Mouse (Mus musculus): ENCODE measurements around the gene Castor2.
A peak's percentile ranks its signal among the peaks of the same experiment; 100 is the strongest.

Castor2 gene

DNA sequence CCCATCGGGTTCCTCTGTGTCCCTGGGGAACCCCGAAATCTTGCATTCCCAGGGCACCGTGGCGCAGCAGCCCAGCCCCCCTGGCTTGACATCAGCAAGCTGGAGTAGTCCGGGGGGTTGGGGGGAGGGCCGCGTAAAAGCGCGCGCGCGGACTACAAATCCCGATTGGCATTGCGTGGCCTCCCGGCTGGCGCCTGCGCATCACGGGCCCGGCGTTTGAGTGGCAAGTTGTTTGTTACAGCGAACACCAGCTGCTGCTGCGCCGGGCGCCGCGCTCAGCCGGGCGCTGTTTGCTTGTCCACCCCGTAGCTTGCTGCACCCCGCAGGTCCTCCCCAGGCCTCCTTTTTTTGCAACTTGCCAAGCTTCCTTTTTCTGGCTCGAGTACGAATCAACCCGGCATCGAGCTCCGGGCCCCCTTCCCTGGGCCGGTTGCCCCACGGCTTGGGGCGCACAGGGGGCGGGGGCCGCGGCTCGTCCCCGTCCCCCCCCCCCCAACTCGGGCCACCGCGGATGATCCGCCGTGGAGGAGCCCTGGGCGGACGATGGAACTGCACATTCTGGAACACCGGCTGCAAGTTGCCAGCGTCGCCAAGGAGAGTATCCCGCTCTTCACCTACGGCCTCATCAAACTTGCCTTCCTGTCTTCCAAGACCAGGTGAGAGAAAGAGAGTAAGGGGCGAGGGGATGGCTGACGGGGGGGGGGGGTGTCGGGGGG is at the start of gene Castor2:
Gene Castor2 (plus strand): TSS at position 216 of the 716 bp plus-strand sequence.
- DNase-seq: peak; percentile 96

DNA sequence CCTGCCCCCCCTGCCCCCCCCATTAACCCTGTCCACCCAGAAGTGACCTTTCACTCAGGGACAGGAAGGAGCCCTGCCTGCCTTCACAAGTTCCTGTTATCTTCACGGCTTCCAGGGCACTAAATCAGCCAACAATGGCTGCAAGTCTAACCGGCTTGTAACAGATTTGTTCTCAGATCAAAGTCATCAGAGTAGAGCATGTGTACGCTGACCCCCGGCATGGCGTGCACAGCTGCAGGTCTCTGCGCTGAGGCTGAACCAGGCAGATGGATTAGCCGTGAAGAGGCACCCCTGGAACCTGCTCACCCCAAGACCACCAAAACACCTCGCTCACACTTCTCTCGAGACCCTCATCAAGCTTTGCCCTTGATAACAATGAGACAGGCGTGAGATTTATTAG is 48.8 kb upstream of the Castor2 start:
- no peak for DNase-seq

DNA sequence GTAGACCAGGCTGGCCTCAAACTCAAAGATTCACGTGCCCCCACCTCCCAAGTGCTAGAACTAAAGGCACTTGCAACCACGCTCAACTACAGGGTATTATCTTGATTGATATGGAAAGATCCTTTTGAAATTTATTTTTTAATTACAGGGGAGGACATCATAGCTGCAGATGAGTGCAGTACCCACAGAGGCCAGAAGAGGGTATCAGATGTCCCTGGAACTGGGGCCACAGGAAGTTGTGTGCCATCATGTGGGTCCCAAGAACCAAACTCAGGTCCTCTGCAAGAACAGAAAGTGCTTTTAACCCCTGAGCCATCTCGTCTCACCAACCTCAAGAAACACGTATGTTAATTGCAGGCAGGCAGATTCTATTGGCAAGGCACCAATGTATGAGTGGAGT is 46.9 kb upstream of the Castor2 start:
- no peak for DNase-seq

DNA sequence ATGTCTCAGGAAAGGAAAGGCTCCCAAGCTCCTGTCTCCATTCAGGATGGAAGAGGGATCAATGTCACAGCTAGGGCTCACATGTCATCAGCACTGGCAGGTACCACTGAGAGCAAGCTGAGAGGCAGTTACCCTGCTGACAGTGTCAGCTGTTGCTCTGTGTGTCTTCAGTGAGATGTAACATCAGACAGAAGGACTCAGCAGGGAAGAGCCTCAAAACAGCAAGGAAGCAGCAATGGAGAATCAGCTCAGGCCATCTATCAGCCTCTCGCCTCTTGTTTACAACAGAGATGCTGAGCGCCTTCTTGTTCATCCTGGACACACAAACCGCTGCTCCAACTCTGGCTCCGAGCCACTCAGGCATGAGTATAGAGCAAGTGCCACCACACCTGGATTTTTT is 45.0 kb upstream of the Castor2 start:
- DNase-seq: no peak

DNA sequence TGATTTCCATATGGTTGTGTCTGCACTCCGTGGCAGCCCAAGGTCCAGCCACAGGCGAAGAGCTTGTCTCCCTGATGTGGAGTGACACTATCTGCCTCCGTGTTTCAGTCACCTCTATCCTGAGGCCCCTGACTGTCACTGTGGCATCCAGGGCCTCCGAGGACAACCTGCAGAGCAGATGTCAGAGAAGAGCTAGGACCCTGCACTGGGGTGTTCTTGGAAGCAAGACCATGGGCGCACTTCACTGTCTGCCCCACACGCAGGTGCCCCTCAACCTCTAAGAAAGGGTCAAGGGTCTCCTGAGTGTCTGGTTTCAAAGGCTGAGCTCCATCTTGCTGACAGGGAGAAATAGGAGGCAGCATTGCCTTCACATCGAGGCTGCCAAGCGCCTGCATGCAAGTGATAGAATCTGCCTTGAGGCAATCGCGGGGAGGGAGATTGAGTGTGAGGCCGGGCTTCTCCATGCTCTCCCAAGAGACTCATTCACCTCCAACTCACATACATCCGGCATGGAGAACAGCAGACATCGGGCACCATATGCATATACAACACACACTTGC is 40.6 kb upstream of the Castor2 start:
- DNase-seq: no peak

DNA sequence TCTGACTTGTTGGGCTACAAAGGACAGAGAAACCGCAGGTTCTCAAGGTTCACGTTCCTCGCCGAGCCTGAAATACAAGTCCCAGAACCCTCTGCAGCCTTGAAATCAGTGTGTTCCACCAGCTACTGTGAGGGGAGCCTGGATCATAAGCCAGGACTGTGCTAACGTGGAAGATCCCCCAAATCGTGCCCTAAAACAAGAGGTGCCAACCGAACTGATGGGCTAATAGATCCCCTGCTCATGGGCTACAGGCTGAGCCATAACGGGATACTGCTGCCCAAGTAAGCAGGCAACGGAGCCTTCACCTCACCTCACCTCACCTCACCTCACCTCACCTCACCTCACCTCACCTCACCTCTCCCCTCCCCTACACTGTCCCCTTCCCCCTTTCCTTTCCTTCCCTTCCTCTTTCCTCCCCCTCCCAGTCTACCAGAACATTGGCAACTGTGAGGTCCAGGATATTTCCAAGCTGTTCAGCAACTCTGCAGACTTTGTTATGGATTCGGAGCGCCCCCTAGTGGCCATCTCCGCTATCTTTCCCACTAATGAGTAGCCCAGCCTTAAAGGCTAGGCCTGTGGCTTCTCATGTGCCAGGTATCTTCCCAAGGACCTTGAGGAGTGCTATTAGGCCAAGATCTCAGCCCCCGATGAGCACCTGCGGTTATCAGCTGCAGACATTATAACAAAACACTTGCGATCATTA is 36.0 kb upstream of the Castor2 start:
- peak; percentile 76 for DNase-seq

DNA sequence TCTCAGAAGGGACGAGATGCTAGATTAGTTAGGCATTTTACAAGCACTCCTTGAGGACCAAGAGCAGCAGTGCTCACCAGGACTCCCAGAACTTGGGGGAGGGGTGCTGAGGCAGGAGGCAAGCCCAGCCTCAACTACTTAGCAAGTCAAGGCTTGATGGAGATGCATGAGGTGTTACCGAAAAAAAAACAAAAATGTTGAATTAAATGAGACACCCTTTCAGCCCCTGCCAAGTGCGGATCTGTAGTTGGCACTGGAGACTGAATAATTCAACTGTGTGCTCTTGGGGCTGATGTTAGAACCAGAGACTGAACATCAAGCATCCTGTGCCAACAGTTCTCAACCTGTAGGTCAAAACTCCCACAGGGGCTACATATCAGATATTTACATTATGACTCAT is 33.2 kb upstream of the Castor2 start:
- no peak for DNase-seq

DNA sequence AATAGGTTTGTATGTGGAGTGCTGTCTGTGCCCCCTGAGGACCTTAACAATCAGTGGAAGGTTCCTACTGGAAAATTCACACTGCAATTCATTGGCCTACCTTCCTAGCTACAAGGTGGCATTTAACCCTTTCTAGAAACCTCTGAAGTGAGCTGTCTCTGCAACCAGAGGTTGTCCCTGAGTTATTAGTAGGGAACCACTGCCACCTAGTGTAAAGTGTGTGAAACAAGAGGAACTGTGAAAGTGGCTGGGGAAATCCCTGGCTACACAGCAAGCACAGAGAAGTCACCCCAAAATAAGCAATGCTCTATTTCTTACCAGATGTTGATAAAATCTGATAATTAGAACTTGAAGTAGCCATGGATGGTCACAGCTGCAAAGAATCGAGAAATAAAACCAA is 31.6 kb upstream of the Castor2 start:
- no peak for DNase-seq

DNA sequence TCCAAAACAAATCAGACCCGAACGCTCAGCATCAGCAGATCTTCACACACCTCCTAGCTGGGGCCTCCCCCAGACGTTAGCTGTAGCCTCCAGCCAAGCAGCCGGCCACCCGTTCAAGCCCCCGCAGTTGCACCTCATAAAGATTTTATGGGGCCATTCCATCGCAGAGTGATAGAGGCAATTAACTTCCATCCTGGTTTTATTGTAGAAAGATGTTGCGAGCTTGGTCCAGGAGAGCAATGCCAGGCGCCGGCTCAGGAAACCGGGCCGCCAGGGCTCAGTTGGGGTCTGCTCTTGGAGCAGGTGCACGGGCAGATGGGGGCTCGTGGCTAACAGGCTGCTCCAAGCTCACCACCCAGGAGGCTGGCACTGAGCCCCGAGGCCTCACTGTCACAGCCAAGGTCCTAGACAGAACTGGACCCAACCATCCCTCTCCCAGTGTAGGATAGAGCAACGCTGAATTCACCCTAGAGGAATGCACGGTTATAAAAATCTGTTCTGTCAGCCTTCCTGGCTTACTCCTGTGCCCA is 25.9 kb upstream of the Castor2 start:
- no peak for DNase-seq

DNA sequence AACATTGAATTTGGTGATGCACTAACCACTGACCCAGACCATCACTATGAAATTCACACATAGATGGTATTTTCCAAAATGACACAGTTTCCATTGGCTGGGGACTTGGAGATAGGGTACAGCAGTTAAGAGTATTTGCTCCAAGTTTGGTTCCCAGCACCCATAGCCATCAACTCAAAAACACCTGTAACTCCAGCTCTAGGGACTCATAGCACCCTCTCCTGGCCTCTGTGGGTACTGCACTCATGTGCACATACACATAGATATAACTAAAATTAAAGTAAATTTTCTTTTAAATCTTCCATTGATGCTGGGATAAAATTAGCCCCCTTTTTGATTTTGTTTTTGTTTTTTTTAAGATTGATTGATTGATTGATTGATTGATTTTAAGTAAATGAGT is 25.1 kb upstream of the Castor2 start:
- DNase-seq: no peak

DNA sequence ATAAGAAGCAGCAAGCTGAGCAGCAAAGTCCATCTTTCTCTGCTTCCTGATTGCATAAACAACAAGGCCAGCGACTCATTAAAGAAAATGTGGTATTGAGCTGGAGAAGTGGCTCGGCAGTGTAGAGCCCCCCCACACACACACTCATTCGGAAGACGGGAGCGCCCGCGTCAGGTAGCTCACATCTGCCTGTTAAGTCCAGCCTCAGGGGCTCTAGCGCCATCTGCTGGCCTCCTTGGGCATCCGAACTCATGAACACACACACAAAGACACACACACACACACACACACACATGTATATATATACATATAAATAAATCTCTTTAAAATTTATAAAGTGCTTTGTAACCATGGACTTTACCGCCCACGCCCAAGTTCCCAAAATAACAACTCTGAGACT is 23.3 kb upstream of the Castor2 start:
- no peak for DNase-seq

DNA sequence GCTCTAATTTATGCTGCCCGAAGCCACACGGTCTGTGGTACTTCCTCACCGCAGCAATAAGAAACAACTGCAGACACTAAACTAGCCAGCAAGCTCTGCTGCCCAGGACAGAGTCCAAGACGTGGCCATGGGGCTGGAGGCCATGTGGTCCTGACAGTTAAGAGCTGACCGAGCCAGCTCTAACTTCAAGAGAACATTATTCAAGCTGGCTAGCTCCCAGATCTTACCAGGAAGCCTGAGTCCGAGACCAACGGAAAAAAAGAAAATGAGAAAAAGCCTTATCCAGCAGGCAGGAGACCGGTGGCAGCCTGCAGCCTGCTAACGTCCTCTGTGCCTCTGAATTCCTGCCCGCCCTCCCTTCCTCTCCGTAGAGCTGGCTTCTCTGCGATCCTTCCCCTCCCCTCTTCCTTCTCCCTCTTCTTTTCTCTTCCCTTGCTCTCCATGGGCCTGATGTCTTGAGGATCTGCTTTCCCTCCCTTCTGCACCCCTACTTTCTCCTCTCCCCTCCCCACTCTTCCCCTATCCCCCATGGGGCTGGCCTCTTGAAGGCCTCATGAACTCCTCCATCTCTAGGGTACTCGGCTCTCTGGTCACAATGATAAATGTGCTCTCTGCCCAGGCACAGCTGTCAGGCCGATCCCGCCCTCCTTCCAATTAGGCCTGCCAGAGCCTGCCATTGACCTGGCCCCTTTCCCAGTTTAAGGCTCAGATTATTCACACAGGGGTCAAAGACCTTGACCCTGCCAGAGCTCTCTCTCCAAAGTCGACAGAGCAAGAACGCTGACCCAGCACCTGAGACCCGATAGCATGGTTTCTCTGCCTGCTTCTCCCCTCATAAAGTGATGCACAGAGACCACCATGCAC is 18.6 kb upstream of the Castor2 start:
- no peak for DNase-seq

DNA sequence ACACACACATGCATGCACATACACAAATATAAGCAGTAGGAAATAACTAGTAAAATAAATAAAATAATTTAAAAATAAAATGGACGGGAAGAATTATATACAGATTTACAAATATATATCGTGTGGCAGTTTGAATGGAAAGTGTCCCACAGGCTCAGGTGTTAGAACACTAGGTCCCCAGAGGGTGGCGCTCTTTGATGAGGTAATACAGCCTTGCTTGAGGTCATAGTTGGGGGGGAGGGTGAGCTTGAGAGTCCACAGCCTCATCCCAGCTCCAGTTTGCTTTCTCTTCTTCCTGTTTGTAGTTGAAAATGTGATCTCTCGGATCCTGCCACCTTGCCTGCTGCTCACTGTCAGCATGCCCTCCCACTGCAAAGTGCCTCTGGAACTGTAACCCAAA is 14.3 kb upstream of the Castor2 start:
- DNase-seq: no peak

DNA sequence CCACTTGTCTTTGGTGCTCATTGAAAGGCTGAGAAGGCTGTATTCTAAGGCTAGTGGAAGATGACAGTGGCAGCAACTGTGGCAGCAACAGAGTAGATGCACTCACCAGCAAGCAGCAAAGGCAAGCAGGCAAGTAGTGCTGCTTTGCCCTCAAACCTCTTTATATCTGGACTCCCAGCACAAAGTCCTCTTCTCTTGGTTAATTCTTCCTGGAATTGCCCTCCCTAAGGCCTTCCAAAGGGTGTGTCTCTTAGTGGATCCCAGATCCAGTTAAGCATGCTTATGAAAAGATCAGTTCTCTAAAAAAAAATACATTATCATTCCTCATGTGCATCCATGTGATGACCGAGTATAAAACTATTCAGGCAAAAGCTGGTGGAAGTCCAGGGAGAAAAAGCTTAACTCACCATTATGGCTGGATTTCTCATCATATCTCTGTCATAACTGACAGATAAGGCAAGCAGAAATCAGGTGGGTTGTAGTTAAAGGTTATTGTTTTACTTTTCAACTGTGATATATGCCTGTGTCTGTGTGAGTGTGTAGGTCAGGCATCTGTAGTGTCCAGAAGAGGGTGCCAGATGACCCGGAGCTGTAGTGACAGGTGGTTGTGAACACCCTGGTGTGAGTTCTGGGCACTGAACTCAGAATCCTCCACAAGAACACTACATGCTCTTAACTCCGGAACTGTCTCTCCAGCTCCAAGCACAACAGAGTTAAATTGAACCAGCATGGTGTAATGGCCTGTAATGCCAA is 13.4 kb upstream of the Castor2 start:
- DNase-seq: no peak

DNA sequence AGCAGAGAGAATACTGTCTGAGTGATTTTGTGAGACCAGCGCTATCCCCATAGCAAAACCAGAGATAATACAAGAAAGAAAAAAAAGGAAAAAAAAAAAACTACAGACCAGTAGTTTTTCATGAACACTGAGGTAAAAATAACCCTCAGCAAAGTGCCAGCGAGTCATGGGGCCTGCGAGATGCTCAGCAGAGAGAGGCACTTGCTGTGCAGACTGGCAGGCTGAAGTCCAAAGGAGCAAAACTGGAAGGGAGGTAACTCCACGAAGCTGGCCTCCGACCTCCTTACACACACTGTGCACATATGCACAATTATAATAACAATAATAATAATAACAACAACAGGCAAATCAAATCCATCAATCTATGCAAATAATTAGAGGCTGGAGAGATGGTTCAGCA is 12.3 kb upstream of the Castor2 start:
- DNase-seq: no peak

DNA sequence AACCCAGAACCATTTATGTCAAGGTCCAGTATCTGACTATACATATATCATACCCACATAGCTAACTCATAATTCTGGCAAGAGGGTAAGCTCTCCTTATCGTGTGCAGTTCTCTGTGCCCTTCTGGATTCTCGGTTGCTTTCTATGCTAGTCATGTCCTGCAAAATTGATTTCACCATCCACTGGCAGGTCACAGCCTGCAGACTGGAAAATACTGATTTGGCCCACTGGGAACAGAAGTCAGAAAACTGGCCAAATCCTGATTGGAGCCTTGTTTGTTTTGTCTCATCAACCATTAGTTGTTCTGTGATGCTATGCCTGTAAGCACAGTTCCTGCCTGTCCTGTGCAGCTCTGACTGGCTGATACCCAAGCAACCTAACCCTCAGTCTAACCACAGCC is 3.7 kb upstream of the Castor2 start:
- no peak for DNase-seq

DNA sequence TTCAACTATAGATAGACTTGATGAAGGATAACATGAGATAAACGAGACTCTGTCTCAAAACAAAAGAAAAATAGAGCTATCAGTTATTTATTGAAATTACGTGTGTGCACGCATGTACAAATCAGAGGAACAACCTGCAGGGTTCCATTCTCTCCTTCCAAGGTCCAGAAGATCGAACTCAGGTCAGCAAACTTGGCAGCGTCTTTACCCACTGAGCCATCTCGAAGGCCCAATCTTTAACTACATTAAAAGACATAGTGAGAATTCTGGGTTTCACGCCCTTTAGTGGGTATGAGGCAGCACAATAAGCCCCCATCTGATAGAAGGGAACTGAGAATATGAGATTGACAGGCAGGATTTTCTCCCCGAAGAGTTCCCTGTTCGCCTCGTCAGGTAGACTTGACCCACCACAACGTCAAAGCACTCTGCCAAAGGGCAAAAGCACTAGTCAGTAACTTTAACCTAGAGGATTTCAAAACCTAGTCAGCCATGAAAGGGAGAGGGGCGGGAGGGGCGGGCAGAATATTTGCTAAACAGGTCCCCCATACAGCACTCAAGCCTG is 1.1 kb upstream of the Castor2 start:
- DNase-seq: no peak

DNA sequence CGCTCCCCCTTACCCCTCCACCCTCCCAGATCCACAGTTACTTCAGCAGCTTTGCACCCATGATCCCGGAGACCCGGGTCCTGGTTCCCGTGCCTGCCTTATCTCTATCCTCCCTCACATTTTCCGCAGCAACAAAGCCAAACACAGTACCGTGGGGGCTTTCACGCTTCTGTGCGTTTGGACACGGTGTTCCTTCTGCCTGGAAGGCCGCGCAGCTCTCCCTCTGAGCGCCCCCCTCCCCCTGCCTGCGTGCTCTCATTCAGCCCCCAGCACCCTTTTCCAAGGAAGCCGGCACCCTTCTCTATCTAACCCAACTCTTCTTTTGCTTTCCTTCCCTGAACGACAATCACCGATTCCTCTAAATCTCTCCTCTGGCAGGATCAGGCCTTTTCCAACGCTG is 535 bp upstream of the Castor2 start:
- DNase-seq: peak; percentile 44

DNA sequence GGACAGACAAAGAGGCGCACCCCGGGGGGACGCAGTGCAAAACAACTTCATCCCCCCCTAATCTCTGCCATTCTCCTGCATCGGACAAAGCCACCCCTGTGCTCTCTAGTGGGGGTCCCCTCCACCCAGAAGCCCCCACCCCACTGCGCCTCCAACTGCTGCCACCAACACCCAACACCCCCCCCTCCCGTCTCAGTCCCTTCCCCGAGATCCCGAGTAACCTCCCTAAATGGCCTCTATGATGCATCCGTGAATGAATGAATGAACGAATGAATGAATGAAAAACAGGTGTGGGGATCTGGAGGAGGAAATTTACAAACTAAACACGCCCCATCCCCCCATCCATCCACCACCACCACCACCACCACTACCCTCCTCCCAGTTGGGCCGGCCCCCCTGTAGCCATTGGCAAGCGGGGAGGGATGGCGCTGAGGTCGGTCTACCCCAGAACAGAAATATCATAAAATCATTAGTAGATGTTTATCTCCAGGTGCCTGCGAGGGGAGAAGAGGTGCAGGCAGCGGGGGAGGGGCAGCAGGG is 791 bp downstream of the Castor2 start:
- no peak for DNase-seq

DNA sequence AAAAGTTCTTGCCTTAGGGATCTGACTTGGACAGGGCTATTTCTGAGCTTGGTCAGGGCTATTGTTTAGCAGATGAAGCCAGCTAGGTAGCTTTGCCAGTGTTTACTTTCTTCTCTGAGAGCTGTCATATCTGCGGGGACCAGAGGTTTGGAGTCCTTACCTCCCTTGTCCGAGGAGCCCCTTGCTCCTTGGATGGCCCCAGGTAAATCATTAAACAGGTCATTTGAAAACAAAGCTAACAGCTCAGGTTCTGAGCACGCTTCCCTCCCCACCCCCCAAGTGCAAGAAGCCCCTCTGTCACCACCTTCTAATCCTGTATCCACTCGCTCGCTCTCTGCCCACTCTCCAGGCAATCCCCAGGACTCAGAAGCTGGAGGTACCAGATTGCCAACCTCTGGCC is 1.8 kb downstream of the Castor2 start:
- DNase-seq: no peak

DNA sequence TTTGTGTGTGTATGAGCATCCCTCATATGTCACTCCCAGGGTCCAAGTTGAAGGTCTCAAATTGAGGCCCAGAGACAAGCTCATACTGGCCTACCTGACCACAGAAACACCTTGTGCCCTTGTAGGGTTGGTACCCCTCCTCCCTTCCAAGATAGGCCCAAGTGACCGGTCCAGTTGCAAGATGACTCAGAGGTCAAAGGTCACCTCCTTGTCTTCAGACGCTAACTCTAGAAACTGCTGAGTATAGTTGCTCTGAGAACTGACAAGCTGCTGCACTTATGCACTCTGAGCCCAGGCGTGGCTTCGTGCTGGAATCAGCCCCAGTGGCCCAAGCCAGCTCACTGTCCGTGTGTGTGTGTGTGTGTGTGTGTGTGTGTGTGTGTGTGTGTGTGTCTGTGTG is 2.4 kb downstream of the Castor2 start:
- no peak for DNase-seq

DNA sequence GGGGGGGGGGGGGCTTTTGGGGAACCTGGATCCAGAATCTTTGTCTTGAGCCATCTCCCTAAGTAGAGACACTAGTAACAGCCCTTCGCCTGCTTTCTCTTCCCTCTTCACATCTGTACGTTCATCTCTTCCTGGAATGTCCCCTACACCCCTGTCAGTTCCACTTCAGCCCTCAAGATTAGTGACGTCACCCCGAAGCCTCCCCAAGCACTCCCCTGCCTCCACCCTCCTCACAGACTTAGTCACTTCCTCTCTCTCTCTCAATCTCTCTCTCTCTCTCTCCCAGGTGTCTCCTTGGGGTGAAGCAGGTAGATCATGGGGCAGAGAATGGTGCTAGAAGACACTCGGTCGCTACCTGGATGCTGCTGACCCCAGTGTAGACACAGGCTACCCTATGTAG is 3.2 kb downstream of the Castor2 start:
- no peak for DNase-seq
